Mouse (Mus musculus) bone marrow macrophage, adult 2 months (primary cell): ENCODE results near the gene Recql.

ENCODE experiments used
- CTCF ChIP-seq: IDR thresholded peaks from 2 replicates; pipeline ENCODE4 v1.5.1; 2012; ENCODE audit warnings: low read depth, mild to moderate bottlenecking, low read length, moderate library complexity
- POLR2A ChIP-seq: IDR thresholded peaks from 2 replicates; pipeline ENCODE4 v1.6.1; 2012; ENCODE audit warnings: mild to moderate bottlenecking, low read depth, low read length, borderline replicate concordance

- TF ChIP-seq CTCF, result no peak
- no peak for TF ChIP-seq POLR2A
These were observed 24.3 kb upstream of the Recql start for GRCm38 (mm10) chr6:142411140-142411539.
